Mouse (Mus musculus): ENCODE data around the gene Ier3.
"Not testable (repeated sequence)": the region's sequence is repeated elsewhere in the genome, so short reads cannot be mapped to it uniquely, and the experiment has no call there.

Ier3 gene

DNA sequence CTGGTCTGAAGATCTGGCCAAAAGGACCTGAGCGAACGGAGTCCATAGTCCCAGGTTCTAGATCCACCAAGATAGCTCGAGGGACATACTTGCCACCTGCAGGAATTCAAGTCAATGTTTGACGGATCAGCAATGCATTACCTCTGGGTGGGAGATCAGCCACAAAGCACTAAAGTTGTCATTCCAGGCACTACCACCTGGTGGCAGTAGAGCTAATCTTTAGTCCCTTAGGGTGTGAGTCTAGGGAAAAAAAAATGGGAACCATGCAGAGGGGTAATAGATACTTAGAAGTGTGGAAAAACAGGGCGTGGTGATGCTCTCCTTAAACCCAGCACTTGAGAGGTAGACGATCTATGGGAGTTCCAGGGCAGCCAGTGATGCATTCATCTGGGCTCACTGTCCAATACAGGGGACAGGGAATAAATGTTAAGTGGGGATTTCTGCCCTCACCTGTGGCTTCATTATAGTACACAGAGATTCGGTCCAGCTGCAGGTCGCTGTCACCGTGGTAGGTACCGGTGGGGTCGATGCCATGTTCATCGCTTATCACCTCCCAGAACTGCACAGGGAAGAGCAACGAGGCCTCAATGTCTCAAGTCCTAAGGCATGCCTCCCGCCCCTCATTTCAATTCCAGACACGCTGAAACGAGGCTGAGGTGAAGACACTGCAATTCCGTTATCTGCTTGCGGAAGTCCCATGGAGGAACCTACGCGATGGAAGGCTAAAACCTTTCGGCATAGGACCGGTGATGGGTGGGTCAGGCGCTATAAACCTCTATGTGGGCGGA lies 14.9 kb downstream of the Ier3 start:
- peak; percentile 65 for DNase-seq (ENCODE audit: low spot score)

DNA sequence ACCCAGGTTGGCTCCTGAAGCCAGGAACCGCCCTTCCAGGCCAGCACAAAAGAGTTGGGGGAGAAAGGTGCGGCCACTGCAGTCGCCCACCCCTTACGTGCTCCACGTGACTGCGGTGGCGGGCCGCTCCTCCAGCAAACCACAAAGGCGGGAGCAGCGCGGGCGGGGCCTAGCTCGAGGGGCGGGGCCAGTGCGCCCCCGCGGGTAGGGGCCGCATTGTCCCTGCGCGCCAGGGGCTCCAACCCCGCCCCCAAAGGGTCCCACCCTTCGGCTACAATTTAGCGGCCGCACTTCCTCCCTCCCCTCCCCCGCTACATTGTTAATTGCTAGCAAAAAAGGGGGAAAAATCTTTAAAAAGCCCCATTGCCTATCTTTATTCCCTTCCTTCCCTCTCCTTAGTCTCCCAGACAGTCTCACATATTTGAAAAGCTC lies 15.5 kb downstream of the Ier3 start:
- peak; percentile 91 for DNase-seq (ENCODE audit: low spot score)

GRCm38 (mm10) chr17:35837487-35837886 lies 16.0 kb downstream of the Ier3 start:
- DNase-seq (ENCODE audit: low spot score) = peak; percentile 53

GRCm38 (mm10) chr17:35838122-35838544 lies 16.6 kb downstream of the Ier3 start, which contains the start of gene Tubb5:
Tubb5 (minus strand) TSS chr17:35838306.
- peak; percentile 97 for DNase-seq (ENCODE audit: low spot score)

DNA sequence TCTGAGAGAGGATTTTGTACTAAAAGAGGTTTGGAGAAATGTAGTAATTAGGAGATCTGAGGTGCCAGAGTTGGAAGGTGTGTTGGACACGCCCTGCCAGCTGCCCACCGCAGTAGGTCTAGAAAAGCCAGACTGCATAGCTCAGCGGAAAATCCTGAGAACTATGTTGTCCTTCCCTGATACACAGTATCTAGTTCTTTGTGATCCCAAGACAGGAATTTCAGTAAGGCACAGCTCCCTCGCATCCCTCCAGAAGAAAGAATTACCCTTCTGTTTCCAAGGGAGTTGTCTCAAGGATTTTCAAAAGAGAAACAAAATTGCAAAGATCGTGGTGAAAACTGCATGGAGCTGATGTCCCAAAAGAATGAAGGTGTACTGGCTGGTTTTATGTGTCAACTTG lies 17.1 kb downstream of the Ier3 start:
- no peak for DNase-seq (ENCODE audit: low spot score)

DNA sequence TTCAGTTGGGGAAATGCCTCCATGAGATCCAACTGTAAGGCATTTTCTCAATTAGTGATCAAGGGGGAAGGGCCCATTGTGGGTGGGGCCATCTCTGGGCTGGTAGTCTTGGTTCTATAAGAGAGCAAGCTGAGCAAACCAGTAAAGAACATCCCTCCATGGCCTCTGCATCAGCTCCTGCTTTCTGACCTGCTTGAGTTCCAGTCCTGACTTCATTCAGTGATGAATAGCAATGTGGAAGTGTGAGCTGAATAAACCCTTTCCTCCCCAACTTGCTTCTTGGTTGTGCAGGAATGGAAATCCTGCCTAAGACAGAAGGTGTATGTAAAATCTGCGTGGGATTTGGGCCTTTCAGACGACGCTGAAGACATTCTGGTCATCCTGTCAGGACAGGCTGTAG lies 17.5 kb downstream of the Ier3 start:
- DNase-seq (ENCODE audit: low spot score) = not testable (repeated sequence)

DNA sequence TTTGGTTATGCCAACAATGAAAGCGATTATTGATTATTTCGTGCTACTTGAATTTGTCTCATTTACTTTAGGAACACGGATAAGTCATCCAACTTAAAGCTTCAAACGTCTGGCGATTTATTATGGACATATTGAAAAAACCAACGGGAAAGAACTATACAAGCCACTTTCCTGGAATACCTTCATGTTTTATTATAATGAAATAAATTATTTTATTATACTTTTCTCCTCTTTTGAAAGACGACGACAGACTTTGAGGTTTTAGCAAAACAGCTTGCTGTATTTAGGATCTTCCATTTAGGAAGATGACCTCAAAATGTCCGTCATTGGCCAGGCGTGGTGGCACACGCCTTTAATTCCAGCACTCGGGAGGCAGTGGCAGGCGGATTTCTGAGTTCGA lies 19.1 kb downstream of the Ier3 start:
- no peak for DNase-seq (ENCODE audit: low spot score)

GRCm38 (mm10) chr17:35841076-35841950 lies 19.8 kb downstream of the Ier3 start, which contains the start of gene Mdc1:
Mdc1 (plus strand) TSS chr17:35841515.
- DNase-seq (ENCODE audit: low spot score) = peak; percentile 98

GRCm38 (mm10) chr17:35842006-35842405 lies 20.5 kb downstream of the Ier3 start:
- DNase-seq (ENCODE audit: low spot score) = no peak

DNA sequence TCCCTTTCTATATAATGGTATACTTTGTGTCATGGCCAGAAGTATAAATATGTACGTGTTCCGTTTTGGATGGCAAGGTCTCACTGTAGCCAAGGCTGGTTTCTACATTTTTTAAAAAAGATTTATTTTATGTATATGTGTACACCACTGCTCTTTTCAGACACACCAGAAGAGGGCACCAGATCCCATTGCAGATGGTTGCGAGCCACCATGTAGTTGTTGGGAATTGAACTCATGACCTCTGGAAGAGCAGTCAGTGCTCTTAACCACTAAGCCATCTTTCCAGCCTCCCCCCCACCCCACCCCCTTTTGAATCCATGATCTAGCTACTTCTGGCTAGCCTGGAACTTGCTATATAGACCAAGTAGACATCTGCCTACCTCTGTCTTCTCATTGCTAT lies 22.0 kb downstream of the Ier3 start:
- DNase-seq (ENCODE audit: low spot score) = no peak

- no peak for DNase-seq (ENCODE audit: low spot score)
Observed at GRCm38 (mm10) chr17:35848112-35848511, 26.6 kb downstream of the Ier3 start.

GRCm38 (mm10) chr17:35850974-35851373 lies 29.5 kb downstream of the Ier3 start:
- no peak for DNase-seq (ENCODE audit: low spot score)

GRCm38 (mm10) chr17:35859371-35859770 lies 37.9 kb downstream of the Ier3 start:
- no peak for DNase-seq (ENCODE audit: low spot score)

DNA sequence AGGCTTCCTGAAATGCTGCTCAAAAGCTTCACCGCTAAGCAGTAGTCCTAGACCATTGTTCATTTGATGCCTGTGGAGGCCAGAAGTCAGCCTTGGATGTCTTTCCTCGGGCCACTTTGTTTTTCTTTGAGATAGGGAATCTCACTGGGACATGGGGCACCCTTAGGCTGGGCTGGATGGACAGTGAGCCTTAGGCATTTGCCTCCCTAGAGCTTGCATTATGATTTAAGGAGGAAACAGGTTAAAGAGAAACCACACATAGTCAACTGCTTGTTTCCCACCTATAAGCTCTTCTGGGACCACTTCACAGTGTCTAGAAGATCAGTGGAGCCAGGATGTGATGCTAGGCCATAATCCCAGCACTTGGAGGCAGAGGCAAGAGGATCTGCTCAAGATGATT lies 38.4 kb downstream of the Ier3 start:
- no peak for DNase-seq (ENCODE audit: low spot score)

GRCm38 (mm10) chr17:35860831-35861197 lies 39.3 kb downstream of the Ier3 start:
- DNase-seq (ENCODE audit: low spot score) = no peak

GRCm38 (mm10) chr17:35861198-35861857 lies 39.8 kb downstream of the Ier3 start, which contains the start of gene Nrm:
Nrm (plus strand) TSS chr17:35861318.
- peak; percentile 90 for DNase-seq (ENCODE audit: low spot score)

GRCm38 (mm10) chr17:35864832-35865353 lies 43.4 kb downstream of the Ier3 start:
- no peak for DNase-seq (ENCODE audit: low spot score)

GRCm38 (mm10) chr17:35865481-35866280 lies 44.2 kb downstream of the Ier3 start, which contains the start of gene Ppp1r18:
Ppp1r18 (plus strand) TSS chr17:35865593.
- DNase-seq (ENCODE audit: low spot score) = peak; percentile 76

DNA sequence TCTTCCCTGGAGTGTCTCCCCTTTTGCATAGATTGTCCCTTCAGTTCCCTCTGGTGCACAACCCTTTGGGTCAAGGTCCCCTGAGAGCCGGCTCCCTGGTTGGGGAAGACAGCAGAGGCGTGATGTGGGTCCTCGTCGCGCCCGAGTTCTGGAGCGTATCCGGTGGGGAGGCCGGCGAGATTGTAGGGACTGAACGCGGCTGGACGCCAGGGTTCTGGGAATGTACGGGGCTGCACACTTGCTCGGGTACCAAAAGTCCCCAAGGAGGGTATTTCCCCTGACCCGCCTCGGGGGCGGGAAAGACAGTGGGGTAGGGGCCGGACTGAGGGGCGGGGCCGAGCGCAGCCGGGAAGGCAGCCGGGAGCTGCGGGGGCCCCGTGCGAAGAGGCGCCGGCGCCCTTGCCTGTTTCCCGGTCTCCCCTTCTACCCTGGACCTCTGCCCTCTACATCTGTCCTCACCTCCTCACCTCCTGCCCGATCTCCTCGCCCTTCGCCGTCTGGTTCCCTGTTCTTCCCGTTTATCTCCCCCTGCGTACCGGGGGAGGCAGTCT lies 44.9 kb downstream of the Ier3 start:
- peak; percentile 73 for DNase-seq (ENCODE audit: low spot score)

All from ovary, postnatal 36 days (tissue).